Mouse (Mus musculus) spleen, adult 2 months (tissue): ENCODE results near the gene B4galt3. TPM values are rescaled to one million over a fixed set of nuclear protein-coding genes. Genes with fewer than 3 reads are reported as not detected.

Experiments
- DNase-seq, 2 experiments: peaks; one replicate each; pipeline versions ENCODE4 v3.0.0 to v3.0.0-alpha.2; 2012 to 2021; ENCODE audit warnings: low spot score in 2 of 2, low read depth in 1 of 2
- H3K27ac ChIP-seq: fragments of 200-500 bp; 2 replicates; pipeline ENCODE4 v1.5.1; 2012; ENCODE audit warnings: low read length, inconsistent platforms; ENCODE audit not compliant: insufficient read depth
- H3K27me3 ChIP-seq: fragments of 200-500 bp; 2 replicates; pipeline ENCODE4 v1.6.1; 2012; ENCODE audit warnings: mild to moderate bottlenecking, moderate library complexity, low read length, inconsistent platforms; ENCODE audit not compliant: control insufficient read depth, insufficient read depth
- H3K36me3 ChIP-seq: fragments of 200-500 bp; 2 replicates; pipeline ENCODE4 v1.6.1; 2012; ENCODE audit warnings: mild to moderate bottlenecking, low read length, inconsistent platforms; ENCODE audit not compliant: control insufficient read depth, insufficient read depth
- H3K4me1 ChIP-seq: fragments of 200-500 bp; 2 replicates; pipeline ENCODE4 v1.6.1; 2011; ENCODE audit warnings: inconsistent platforms; ENCODE audit not compliant: control insufficient read depth, insufficient read depth, insufficient read length
- H3K4me3 ChIP-seq: fragments of 200-500 bp; 2 replicates; pipeline ENCODE4 v1.5.1; 2011; ENCODE audit warnings: mild to moderate bottlenecking, inconsistent platforms; ENCODE audit not compliant: insufficient read depth, insufficient read length; ENCODE audit errors: extremely low read depth
- CTCF ChIP-seq: fragments of 200-500 bp; IDR thresholded peaks from 2 replicates; pipeline ENCODE4 v1.5.1; 2011; ENCODE audit warnings: mild to moderate bottlenecking, inconsistent platforms; ENCODE audit not compliant: insufficient read depth, insufficient read length, insufficient replicate concordance; ENCODE audit errors: extremely low read depth
- POLR2A ChIP-seq: fragments of 200-500 bp; IDR thresholded peaks from 2 replicates; pipeline ENCODE4 v1.6.1; 2011; ENCODE audit warnings: low read depth, low read length, inconsistent platforms
- WGBS: fragments of 180-500 bp; shearing (Covaris S2); methylation state at CpG from one replicate; pipeline ENCODE4 v1.1.7; 2018; 5-methylcytosine and 5-hydroxymethylcytosine counted together
- polyA plus RNA-seq: library from polyadenylated mRNA; depleted of rRNA; stranded (reverse); fragments of >200 nt; gene quantifications from 2 replicates; pipeline ENCODE4 v1.2.3, GENCODE M21; 2012

Gene B4galt3
- polyA plus RNA-seq, 1 experiment: 59.5 TPM

DNA sequence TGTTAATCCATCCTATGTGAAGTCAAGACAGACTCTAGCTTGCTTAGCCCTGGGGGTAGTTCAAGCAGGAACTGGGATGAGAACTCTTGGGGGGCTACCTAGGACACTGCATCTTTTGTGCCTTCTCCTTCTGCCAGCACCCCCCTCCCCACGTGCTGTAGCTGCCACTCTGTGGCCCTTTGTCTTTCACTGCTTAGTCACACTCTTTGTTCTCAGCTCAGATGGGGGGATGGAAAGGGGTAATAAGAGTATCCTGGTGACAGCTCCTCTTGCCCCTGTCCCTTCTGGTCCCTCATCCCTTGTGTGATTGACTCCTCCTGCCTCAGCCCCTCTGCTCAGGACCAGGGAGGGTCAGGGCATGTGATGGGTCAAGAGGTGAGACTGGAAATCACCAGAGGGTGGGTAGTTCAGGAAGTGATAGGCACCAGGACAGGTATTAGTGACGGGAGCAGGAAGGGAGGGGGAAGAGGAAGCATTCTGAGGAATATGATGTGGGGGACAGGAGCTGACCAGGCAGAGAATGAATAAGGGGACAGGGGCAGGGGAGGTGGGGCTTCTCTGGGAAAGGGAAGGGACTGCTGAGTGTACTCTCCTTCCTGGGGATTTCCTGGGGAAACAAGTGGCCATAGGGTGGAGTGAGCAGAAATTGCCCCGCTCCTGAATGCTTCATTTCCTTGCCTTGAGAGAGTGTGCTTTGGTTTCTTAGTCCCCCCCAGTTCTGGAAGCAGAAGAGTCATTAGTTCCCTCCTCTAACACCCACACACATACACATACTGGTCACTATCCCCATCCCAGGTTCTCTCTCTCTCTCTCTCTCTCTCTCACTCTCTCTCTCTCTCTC, 21.5 kb upstream of the B4galt3 start:
- WGBS: 44% methylated on average over 3 of the region's 3 CpGs
- DNase-seq: no peak
- peak overlapping the region; percentile 18 for H3K27ac ChIP-seq
- peaks cover 4% of the 10 kb centered on the region; the same call in 1 of the 2 replicates for H3K4me1 ChIP-seq
- H3K36me3 ChIP-seq: peaks cover 2% of the 10 kb centered on the region; the same call in 1 of the 2 replicates
- TF ChIP-seq POLR2A: no peak
- TF ChIP-seq CTCF: no peak
- H3K4me3 ChIP-seq: no peak overlapping the region
- H3K27me3 ChIP-seq: 0 out of 2 replicates have a peak, but pooled peaks cover 1% of the 10 kb centered on the region

DNA sequence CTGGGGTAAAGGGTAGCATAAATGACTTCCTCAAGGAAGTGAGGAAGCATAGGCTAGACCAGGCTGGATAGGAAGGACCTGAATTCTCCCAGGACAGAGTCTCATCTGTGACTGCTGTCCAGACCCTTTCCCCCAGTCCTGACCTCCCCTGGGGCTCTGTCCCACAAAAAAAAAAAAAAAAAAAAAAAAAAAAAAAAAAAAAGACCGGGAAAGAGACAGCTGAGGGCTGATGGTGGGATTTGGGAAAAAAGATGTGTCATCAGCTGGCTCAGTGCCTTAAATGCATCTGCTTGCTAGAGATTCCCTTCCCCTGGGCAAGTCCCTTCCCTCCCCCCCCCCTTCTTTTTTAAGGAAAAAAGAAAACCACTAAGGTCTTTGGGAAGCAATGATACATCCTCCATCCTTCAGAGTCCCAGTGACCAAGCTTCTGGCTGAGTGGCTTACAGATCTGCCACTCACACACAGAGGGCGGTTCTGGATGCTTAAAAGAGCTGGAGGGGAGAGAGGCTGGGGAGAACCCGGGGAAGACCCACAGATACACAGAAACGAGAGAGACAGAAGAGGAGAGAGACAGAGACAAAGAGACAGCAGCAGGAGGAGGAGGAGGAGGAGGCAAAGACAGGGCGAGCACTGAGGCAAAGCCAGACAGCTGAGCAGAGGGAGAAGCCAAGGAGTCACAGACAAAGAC, 20.1 kb upstream of the B4galt3 start, which contains the start of gene Adamts4:
TSS of gene Adamts4 (plus strand) at position 509 of the 688 bp plus-strand sequence.
- DNase-seq: no peak
- Histone ChIP-seq H3K4me3 (no peak within 1 kb of the TSS), H3K36me3 (no peaks in the 10 kb centered on the region), H3K27ac (no peak within 1 kb of the TSS), H3K4me1 (peaks cover 4% of the 10 kb centered on the region; the same call in 1 of the 2 replicates), H3K27me3 (0 out of 2 replicates have a peak, but pooled peaks cover 1% of the 10 kb centered on the region)
- 30% methylated on average over 5 of the region's 5 CpGs for WGBS
- no peak for TF ChIP-seq POLR2A
- TF ChIP-seq CTCF: no peak

DNA sequence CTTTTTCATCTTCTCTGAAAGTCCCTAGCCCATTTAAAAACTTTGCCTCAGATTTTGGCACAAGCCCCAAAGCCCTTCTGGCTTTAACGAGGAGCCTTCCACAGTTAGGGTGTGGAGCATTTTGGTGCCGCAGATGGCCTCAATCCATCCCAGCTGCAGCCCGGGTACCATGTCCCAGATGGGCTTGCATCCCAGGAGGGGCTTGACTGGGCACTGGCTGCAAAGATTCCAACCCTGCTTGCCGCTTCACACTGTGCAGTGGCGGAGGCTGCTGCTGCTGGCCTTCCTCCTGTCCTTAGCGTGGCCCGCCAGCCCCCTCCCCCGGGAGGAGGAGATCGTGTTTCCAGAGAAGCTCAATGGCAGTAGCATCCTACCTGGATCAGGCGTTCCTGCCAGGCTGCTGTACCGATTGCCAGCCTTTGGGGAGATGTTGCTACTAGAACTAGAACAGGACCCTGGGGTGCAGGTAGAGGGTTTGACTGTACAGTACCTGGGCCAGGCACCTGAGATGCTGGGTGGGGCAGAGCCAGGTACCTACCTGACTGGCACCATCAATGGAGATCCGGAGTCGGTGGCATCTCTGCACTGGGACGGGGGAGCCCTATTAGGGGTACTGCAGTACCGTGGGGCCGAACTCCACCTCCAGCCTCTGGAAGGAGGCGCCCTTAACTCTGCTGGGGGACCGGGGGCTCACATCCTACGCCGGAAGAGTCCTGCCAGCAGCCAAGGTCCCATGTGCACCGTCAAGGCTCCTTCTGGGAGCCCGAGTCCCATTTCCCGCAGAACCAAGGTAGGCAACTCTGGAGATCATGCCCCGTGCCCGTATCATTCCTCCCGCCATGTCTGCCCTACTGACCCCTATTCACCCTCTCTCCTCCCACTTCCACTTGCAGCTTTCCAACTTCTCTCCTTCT, 19.2 kb upstream of the B4galt3 start, which contains the start of gene Ndufs2:
TSS of gene Ndufs2 (minus strand) at position 709 of the 914 bp plus-strand sequence.
- WGBS: 69% methylated on average over 26 of the region's 26 CpGs
- H3K27ac ChIP-seq: no peak within 1 kb of the TSS
- DNase-seq: no peak
- no peaks in the 10 kb centered on the region for H3K36me3 ChIP-seq
- TF ChIP-seq POLR2A (no peak), CTCF (no peak)
- no peak within 1 kb of the TSS for H3K4me3 ChIP-seq
- peaks cover 4% of the 10 kb centered on the region; the same call in 1 of the 2 replicates for H3K4me1 ChIP-seq
- H3K27me3 ChIP-seq: 0 out of 2 replicates have a peak, but pooled peaks cover 1% of the 10 kb centered on the region

DNA sequence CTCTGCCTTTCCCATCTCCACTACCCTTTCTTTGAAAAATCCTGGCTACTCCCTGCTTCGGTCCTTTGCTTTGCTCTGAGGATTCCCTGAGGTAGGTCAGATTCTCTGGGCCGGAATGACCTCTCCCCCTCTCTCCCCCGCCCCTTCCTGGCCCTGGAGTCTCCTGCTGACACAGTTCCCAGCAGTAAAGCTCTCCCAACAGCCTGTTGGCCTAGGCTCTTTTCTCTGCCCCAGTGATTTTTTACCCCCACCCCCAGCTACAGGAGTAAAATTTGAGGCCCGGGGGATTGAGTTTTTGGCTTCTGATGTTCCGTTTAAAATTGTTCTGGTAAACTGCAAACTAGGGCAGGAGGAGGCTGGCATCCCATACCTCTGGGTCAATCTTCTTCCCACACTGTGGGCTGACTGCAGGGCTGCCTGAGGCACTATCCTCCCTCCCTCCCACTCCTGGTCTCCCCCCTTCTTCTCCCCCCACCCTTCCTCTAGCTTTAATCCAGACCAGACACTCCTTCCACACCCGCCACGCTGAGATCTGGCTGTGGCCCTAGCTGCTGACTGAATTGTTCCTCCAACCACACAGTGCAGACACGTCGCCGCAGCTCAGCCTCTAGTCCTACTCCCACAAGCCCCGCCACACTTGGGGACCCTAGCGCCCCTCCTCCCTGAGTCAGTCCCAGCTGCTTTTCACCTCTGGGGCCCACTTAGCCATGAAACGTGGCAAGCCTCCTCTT, 18.4 kb upstream of the B4galt3 start:
- no peak for TF ChIP-seq CTCF
- TF ChIP-seq POLR2A: no peak

DNA sequence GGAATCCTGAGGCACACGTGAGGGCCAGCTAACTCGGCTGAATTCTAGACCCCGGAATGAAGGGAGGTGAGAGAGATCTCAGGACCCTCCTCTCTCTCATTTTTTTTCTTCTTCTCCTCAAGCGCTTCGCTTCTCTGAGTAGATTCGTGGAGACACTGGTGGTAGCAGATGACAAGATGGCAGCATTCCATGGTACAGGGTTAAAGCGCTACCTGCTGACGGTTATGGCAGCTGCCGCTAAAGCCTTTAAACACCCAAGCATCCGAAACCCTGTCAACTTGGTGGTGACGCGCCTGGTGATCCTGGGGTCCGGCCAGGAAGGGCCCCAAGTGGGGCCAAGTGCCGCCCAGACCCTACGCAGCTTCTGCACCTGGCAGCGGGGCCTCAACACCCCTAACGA, 17.7 kb upstream of the B4galt3 start:
- DNase-seq: no peak
- WGBS: 87% methylated on average over 17 of the region's 17 CpGs
- H3K4me1 ChIP-seq: no peaks in the 10 kb centered on the region
- 0 out of 2 replicates have a peak, but pooled peaks cover 1% of the 10 kb centered on the region for H3K27me3 ChIP-seq
- no peak overlapping the region for H3K4me3 ChIP-seq
- no peak for TF ChIP-seq CTCF
- no peak for TF ChIP-seq POLR2A
- no peak overlapping the region for H3K27ac ChIP-seq
- no peaks in the 10 kb centered on the region for H3K36me3 ChIP-seq

More for the DNA sequence above, 18.4 kb upstream of the B4galt3 start:
- Histone ChIP-seq H3K36me3 (no peaks in the 10 kb centered on the region), H3K27me3 (0 out of 2 replicates have a peak, but pooled peaks cover 1% of the 10 kb centered on the region), H3K27ac (no peak overlapping the region), H3K4me1 (no peaks in the 10 kb centered on the region), H3K4me3 (no peak overlapping the region)
- no peak for DNase-seq
- WGBS: 36% methylated on average over 13 of the region's 13 CpGs
